Mouse (Mus musculus): ENCODE results near the gene Pagr1b.

Gene Pagr1b

GRCm38 (mm10) chr7:127016481-127016485 is at the start of gene Pagr1b:
Pagr1b (minus strand) TSS chr7:127016484.
- no peak for DNase-seq (ENCODE audit: low spot score)

GRCm38 (mm10) chr7:127065538-127065937 is 49.3 kb upstream of the Pagr1b start:
- no peak for DNase-seq (ENCODE audit: low spot score)

DNA sequence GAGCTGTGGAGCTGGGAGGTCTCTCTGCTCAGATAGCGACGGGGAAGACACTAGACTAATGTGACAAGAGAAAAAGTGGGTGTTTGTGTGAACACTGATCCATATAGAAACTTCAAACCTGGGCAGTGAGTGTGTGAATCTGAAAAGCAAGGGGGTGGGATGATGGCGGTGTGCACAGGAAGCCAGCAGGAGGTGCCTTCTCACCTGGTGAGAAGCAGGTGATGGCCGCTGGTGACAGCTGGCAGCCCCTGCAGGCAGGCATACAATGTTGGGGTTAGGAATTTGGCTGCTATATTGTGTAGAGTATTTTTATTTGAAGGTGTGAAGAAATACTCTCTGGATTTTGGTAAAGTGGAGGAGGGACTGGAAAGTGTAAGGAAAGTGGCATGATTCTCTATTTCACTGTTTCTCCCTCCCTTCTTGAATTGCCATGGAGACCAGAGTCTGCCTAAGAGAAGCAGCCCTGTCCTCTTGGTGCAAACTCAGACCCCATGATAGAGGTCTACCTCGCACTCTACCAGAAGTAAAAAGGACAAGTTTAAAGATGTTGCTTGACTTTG is 38.8 kb upstream of the Pagr1b start:
- no peak for DNase-seq (ENCODE audit: low spot score)

DNA sequence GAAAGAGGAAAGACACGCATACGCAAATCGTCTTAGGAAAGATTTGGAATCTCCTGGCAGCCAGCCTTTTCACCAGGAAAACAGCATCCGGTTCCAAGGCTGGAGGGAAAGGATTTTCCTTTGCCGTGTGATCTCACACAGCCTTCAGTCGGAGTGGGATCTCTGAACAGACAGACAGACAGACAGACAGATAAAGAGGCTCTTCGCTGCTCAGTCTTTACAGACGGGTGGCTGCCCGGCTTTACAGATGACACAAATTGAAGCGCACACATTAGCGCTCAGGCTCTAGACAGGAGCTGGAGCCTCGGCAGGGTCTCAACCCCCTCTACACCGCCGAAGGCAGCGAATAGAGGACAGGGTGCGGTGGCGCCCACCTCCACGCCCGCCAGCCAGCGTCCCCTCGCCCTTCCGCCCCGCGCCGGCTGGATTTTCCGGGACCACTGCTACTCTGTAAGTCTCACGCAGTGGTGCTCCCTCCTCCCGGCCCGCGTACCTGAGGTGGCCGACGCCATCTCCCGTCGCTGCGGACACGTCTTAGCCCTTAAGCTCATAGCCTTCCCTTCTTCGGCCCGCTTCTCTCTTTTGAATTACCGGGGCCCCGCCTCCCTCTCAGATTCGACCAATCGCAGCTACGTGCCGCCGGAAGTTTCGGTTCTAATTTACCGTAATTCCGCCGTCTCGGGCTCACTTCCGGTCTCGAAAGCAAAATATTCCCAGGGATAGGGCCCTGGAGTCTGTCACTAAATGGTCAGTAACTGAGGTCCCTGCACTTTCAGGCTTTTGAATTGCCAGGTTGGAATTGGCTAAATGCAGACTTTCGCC is 25.8 kb upstream of the Pagr1b start, which contains the start of gene Kif22:
TSS of gene Kif22 (minus strand) at position 621 of the 822 bp plus-strand sequence.
- peak; percentile 97 for DNase-seq (ENCODE audit: low spot score)

DNA sequence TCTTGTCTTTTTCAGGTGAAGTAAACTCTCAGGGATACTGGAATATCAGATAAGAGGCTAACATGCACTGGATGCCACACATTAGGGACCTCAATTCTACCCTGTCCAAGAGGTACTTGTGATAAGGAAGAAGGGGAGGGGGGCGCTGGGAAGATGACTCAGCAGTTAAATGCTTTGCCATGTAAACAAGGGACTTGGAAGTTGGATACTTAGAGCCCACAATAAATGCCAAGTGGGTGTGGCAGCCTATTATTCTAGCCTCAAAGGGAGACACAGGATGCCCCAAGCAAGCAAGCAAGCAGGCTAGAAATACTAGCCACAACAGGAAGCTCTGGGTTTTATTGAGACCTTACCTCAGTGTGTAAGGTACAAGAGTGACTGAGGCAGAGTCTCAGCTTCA is 15.0 kb upstream of the Pagr1b start:
- no peak for DNase-seq (ENCODE audit: low spot score)

DNA sequence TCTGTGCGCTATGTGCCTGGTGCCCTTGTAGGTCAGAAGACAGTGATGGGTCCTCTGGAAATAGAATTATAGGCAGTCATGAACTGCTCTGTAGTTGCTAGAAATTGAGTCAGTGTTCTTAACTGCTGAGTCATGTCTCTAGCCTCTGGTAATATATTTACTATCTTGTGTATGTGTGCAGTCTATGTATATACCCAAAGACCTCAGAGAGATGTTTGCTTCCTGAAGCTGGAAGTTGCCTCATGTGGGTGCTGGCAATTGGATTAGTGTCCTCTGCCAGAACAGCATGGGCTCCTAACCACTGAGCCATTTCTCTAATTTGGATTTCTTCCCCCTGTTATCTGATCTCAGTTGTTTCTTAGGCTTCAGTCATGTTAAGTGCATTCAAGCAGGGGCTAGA is 13.9 kb upstream of the Pagr1b start:
- no peak for DNase-seq (ENCODE audit: low spot score)

DNA sequence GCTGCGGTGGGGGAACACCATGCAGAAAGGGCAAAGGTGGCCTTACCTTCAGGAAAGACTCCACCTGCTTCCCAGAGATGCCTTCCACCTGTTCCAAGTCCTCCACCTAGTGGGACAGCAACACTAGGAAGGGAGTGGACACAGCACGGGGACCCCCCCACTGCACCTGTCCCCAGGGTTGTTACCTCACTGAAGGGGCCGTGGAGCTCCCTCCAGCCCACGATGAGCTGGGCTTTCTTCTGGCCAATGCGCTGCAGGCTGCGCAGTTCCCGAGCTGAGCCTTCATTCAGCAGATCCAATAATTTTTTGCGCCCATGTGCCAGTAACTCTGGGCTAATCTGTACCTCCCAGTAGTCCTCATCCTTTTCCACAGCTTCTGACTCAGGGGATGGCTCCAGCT is 11.6 kb upstream of the Pagr1b start:
- DNase-seq (ENCODE audit: low spot score): no peak

- DNase-seq (ENCODE audit: low spot score): peak; percentile 100
These were observed 10.9 kb upstream of the Pagr1b start, which contains the start of gene Maz for GRCm38 (mm10) chr7:127026984-127027726. Maz (minus strand) TSS chr7:127027037.

- DNase-seq (ENCODE audit: low spot score): no peak
These were observed 10.3 kb upstream of the Pagr1b start for GRCm38 (mm10) chr7:127026616-127026983.

DNA sequence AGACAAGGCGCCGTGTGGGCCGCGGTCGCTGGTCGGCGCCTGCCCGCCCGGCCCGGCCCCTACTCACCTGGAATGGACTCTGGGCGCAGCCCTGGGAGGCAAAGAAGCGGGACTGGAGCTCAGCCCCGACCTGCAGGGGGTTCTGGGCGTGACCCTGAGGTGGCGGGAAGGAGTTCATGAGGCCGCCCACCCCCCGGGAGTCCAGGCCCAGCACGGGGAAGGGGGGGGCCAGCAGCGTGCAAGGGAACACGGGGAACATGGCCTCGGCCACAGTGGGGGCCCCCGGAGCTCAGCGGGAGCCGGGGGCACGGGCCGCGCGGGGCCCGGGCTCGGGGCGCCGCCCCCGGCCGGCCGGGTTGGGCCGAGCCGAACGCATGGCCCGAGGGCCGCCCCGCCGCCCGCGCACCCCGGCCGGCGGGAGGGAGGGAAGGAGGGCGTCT is 9.9 kb upstream of the Pagr1b start:
- peak; percentile 80 for DNase-seq (ENCODE audit: low spot score)

DNA sequence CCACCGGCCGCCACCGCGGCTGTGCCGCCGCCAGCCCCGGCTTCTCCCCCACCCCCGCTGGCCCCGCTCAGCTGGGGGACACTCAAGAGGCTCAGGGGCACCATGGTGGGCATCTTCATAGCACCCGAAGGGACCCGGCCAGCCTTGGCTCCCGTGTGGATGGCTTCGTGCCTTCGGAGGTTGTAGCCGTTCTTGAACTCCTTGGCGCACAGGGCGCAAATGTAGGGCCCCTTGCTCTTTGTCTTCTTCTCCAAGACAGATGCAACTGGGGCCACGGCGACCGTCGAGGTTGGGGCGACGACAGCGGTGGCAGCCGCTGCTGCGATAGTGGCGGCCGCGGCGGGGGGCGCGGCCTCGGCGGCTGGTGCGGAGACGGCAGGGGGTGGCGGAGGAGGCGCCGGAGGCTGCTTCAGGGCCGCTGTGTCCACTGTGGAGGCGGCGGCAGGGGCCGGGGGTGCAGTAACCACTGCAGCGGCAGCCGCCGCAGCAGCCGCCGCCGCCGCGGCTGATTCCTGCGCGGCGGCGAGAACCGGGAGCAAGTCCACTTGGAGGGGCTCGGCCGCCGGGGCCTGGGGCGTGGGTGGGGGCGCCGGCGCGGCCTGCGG is 9.4 kb upstream of the Pagr1b start:
- no peak for DNase-seq (ENCODE audit: low spot score)

GRCm38 (mm10) chr7:127024755-127025555 is 8.7 kb upstream of the Pagr1b start:
- DNase-seq (ENCODE audit: low spot score): peak; percentile 85

GRCm38 (mm10) chr7:127023896-127024690 is 7.8 kb upstream of the Pagr1b start:
- DNase-seq (ENCODE audit: low spot score): no peak

- no peak for DNase-seq (ENCODE audit: low spot score)
These were observed 7.0 kb upstream of the Pagr1b start for GRCm38 (mm10) chr7:127023272-127023691.

GRCm38 (mm10) chr7:127022528-127023271 is 6.4 kb upstream of the Pagr1b start:
- DNase-seq (ENCODE audit: low spot score): no peak

DNA sequence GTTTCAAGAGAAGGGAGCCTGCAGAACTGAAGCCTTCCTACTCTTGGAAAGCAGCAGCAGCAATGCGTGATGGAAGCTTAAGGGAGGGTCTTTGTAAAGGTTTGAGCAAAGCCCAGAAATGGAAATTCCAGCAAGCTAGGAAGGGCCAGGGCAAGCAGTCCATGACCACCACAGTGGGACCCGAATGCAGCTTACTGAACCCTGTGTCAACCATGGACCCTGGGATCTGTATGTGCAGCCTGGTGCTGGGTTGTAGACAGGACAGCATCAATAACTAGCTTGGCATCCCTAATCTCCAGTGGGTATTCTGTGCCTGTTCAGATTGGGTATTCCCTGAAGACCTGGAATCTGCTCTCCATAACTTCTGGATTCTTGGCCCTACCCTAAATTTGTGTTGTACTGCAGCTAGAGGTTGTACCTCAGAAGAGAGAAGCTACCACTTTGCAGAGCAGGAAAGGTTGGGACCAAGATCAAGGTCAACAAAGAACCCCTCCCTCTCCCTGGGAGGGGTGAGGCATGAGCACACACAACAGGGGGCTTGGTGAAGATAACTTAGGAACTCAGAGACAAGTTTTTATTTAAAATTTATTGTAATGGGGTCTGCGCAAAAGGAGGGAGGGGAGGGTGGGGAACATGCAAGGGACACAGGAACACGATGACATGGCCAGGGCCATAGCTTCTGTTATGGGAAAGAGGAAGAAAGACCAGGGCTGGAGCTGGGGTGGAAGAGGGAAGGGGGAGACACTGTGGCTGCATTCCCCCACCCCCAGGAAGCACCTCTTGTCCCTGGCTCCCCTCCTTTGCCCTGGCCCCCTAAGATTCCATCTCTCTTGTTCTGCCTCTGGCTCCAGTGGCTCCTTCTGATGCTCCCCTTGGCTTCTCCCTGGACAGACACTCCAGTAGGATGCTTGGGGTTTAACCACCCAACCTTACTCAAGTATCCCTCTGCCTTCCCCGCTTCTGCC is 5.6 kb upstream of the Pagr1b start:
- DNase-seq (ENCODE audit: low spot score): peak; percentile 53

DNA sequence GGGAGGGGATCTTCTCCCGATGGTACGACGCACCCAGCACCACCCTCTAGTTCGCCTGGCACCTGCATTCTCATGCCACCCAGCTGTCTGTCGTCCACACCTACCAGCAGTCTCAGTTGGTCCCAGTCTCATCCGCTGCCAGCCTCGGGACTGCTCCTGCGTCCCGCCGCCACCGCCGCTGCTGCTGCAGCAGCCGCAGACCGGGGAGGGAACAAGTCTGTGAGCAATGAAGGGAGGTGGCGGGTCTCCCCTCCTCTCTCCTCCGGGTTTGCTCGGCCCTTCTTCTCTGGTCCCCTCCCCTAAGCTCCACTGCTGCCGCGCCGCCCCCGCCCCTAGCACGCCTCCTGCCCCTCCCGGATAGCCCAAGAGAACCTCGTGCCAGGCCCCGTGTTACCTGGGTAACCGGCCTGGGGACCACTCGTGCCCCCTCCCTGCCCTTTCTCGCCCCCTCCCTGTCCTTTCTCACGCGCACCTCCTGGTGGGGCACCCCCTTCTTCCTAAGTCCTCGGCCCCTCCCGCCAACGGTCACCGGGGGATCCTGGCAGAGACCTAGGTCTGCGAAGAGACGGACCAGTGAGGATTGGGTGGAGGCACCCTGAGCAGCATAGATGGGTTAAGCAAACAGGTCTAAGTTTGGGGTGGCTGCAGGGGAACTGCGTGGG is 4.7 kb upstream of the Pagr1b start, which contains the start of the genes Gm42742 and Prrt2:
TSS of gene Gm42742 (minus strand) at position 197 of the 662 bp plus-strand sequence.
TSS of gene Prrt2 (minus strand) at position 311 of the 662 bp plus-strand sequence.
- peak; percentile 71 for DNase-seq (ENCODE audit: low spot score)

DNA sequence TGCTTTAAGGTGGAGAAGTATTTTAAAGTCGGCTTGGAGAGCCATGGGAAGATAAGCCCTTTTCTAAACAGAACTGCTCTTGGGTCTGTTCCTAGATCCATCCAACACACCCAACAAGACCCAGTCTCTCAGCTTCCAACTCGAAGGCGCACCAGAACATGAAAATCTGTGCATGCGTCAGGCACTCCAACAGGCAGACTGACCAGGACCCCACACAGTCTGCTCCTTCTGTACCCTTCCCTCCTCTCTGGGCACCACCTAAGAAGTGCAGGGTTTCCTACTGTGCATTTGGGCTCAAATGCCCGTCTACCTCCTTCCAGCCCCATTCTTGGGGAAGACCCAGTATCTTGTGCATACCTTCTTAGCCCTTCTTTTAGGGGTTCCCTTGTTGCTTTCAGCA is 4.2 kb upstream of the Pagr1b start:
- no peak for DNase-seq (ENCODE audit: low spot score)

GRCm38 (mm10) chr7:127020031-127020430 is 3.7 kb upstream of the Pagr1b start:
- DNase-seq (ENCODE audit: low spot score): no peak

All from embryo, embryonic 10.5 days (tissue).